Mouse (Mus musculus) Patski (cell line): ENCODE measurements at regions not wholly inside any gene's neighbourhood (a gene's known extent, or its start where the extent isn't known, plus 50 kb on each side); places are given as distances from the start of the nearest gene placed in this dataset.

Source experiments
- ATAC-seq: fragments of 100-300 bp; one replicate; pipeline ENCODE4 v1.8.0; 2021
- CTCF ChIA-PET: fragments of 350-600 bp; sonication (Branson Sonifier 250); formaldehyde crosslinking; loops from one replicate; lab custom pipeline; 2022; ENCODE audit warnings: inconsistent platforms; lab: Charles Lee
- POLR2A ChIA-PET: fragments of 350-600 bp; sonication (Branson Sonifier 250); formaldehyde crosslinking; loops from one replicate; lab custom pipeline; 2022; ENCODE audit warnings: antibody characterized with exemption, inconsistent platforms; lab: Charles Lee
- DNase-seq: peaks from one replicate; pipeline ENCODE4 v3.0.0-alpha.2; 2011; ENCODE audit warnings: low read depth, low spot score
- H3K27me3 ChIP-seq: fragments of 371-371 bp; one replicate; pipeline ENCODE4 v1.5.1; 2021
- CTCF ChIP-seq: fragments of 100-300 bp; IDR thresholded peaks from one replicate; pipeline ENCODE4 v1.5.1; 2021
- in situ Hi-C: fragments of 300-500 bp; cut with MboI; formaldehyde crosslinking; loops from 3 replicates; pipeline ENCODE4 v1.11.1; 2018; ENCODE audit warnings: low pct_unique_long_range_greater_than_20kb, mixed read lengths

GRCm38 (mm10) chr2:74246631-74247030 is 332.6 kb downstream of the Lnpk start:
- peaks cover 4% of the 10 kb centered on the region for H3K27me3 ChIP-seq
- ATAC-seq = no peak
- in situ Hi-C loops = no loop called here
- ChIA-PET POLR2A (no interaction called here), CTCF (interaction anchor here (0.9 kb wide), 1 partner anchor 21 kb away, joined by 3 read pairs; no protein-coding TSS in a partner anchor)
- TF ChIP-seq CTCF = no peak
- DNase-seq = no peak

- in situ Hi-C loops = no loop called here
- ATAC-seq = no peak
Observed at GRCm38 (mm10) chr2:74244203-74244602, 333.1 kb upstream of the Atp5g3 start.

GRCm38 (mm10) chr2:74243801-74244200 is 332.7 kb upstream of the Atp5g3 start:
- DNase-seq = no peak
- in situ Hi-C loops = no loop called here
- ATAC-seq = no peak
- TF ChIP-seq CTCF = no peak
- POLR2A ChIA-PET = no interaction called here
- CTCF ChIA-PET = no interaction called here
- H3K27me3 ChIP-seq = peaks cover 8% of the 10 kb centered on the region

More at GRCm38 (mm10) chr2:74244203-74244602, 333.1 kb upstream of the Atp5g3 start:
- POLR2A ChIA-PET = no interaction called here
- no peak for TF ChIP-seq CTCF
- DNase-seq = no peak
- H3K27me3 ChIP-seq = peaks cover 8% of the 10 kb centered on the region
- CTCF ChIA-PET = no interaction called here

- no peak for DNase-seq
- in situ Hi-C loops = no loop called here
- ChIA-PET CTCF (no interaction called here), POLR2A (no interaction called here)
- H3K27me3 ChIP-seq = peaks cover 8% of the 10 kb centered on the region
- no peak for TF ChIP-seq CTCF
- no peak for ATAC-seq
Observed at GRCm38 (mm10) chr2:74239586-74239985, 328.5 kb upstream of the Atp5g3 start.

GRCm38 (mm10) chr2:74217437-74217836 is 306.3 kb upstream of the Atp5g3 start:
- no peak for TF ChIP-seq CTCF
- CTCF ChIA-PET = interaction anchor here (0.7 kb wide), 1 partner anchor 9 kb away, joined by 3 read pairs; no protein-coding TSS in a partner anchor
- in situ Hi-C loops = no loop called here
- DNase-seq (no peak), ATAC-seq (no peak)
- POLR2A ChIA-PET = no interaction called here
- peaks cover 23% of the 10 kb centered on the region for H3K27me3 ChIP-seq

- POLR2A ChIA-PET = no interaction called here
- H3K27me3 ChIP-seq = peaks cover 43% of the 10 kb centered on the region
- no peak for ATAC-seq
- TF ChIP-seq CTCF = no peak
- in situ Hi-C loops = no loop called here
- DNase-seq = no peak
- CTCF ChIA-PET = no interaction called here
Observed at GRCm38 (mm10) chr2:74210210-74210609, 299.1 kb upstream of the Atp5g3 start.

- TF ChIP-seq CTCF = no peak
- H3K27me3 ChIP-seq = peaks cover 36% of the 10 kb centered on the region
- in situ Hi-C loops = no loop called here
- ATAC-seq (no peak), DNase-seq (no peak)
- CTCF ChIA-PET = no interaction called here
- POLR2A ChIA-PET = no interaction called here
Observed at GRCm38 (mm10) chr2:74209421-74209917, 298.3 kb upstream of the Atp5g3 start.

- DNase-seq (no peak), ATAC-seq (no peak)
- POLR2A ChIA-PET = no interaction called here
- CTCF ChIA-PET = no interaction called here
- H3K27me3 ChIP-seq = peaks cover 31% of the 10 kb centered on the region
- in situ Hi-C loops = no loop called here
- TF ChIP-seq CTCF = no peak
Observed at GRCm38 (mm10) chr2:74207440-74207839, 296.3 kb upstream of the Atp5g3 start.

GRCm38 (mm10) chr2:74202776-74203175 is 291.6 kb upstream of the Atp5g3 start:
- no peak for DNase-seq
- no peak for ATAC-seq
- CTCF ChIA-PET = no interaction called here
- TF ChIP-seq CTCF = no peak
- H3K27me3 ChIP-seq = no peaks in the 10 kb centered on the region
- in situ Hi-C loops = no loop called here
- POLR2A ChIA-PET = no interaction called here

GRCm38 (mm10) chr2:74201608-74202323 is 290.6 kb upstream of the Atp5g3 start:
- ChIA-PET CTCF (no interaction called here), POLR2A (no interaction called here)
- DNase-seq (no peak), ATAC-seq (no peak)
- H3K27me3 ChIP-seq = no peaks in the 10 kb centered on the region
- in situ Hi-C loops = no loop called here
- no peak for TF ChIP-seq CTCF

- ATAC-seq = no peak
- ChIA-PET CTCF (no interaction called here), POLR2A (no interaction called here)
- H3K27me3 ChIP-seq = no peaks in the 10 kb centered on the region
- in situ Hi-C loops = no loop called here
- no peak for DNase-seq
- no peak for TF ChIP-seq CTCF
Observed at GRCm38 (mm10) chr2:74199550-74199949, 288.4 kb upstream of the Atp5g3 start.
